Mouse (Mus musculus) E14TG2a.4 (cell line): ENCODE measurements around the gene Mcts1.

Experiments used
- H3K27me3 ChIP-seq: 2 replicates; pipeline ENCODE4 v1.6.1; 2014; ENCODE audit warnings: low read length, control low read depth; ENCODE audit not compliant: insufficient read depth
- H3K36me3 ChIP-seq: 2 replicates; pipeline ENCODE4 v1.6.1; 2014; ENCODE audit warnings: low read length, control low read depth; ENCODE audit not compliant: insufficient read depth
- H3K4me1 ChIP-seq: replicated peaks from 2 replicates; pipeline ENCODE4 v1.6.1; 2014; ENCODE audit warnings: low read depth, low read length, control low read depth
- H3K4me3 ChIP-seq: replicated peaks from 2 replicates; pipeline ENCODE4 v1.5.1; 2014; ENCODE audit warnings: mild to moderate bottlenecking, low read length
- H3K9me3 ChIP-seq: 2 replicates; pipeline ENCODE4 v1.6.1; 2014; ENCODE audit warnings: low read length, control low read depth
- CTCF ChIP-seq: conservative IDR thresholded peaks from 2 replicates; pipeline ENCODE4 v1.5.1; 2014; ENCODE audit warnings: low read length
- NANOG ChIP-seq: IDR thresholded peaks from 2 replicates; pipeline ENCODE4 v1.6.1; 2014; ENCODE audit warnings: borderline replicate concordance, low read length, mixed read lengths
- POU5F1 ChIP-seq: IDR thresholded peaks from 2 replicates; pipeline ENCODE4 v1.6.1; 2014; ENCODE audit warnings: low read length, borderline replicate concordance

The Mcts1 gene

GRCm38 (mm10) chrX:38650404-38651039 lies 50.1 kb downstream of the Mcts1 start:
- Histone ChIP-seq H3K4me1 (peaks cover 19% of the 10 kb centered on the region), H3K27me3 (no peaks in the 10 kb centered on the region), H3K4me3 (0 out of 2 replicates have a peak overlapping the region, but pooled peaks have one; percentile 23), H3K36me3 (no peaks in the 10 kb centered on the region), H3K9me3 (no peaks in the 10 kb centered on the region)
- TF ChIP-seq POU5F1: no peak
- no peak for TF ChIP-seq CTCF
- no peak for TF ChIP-seq NANOG

- H3K4me1 ChIP-seq: peaks cover 19% of the 10 kb centered on the region
- H3K36me3 ChIP-seq: no peaks in the 10 kb centered on the region
- no peak overlapping the region for H3K4me3 ChIP-seq
- no peaks in the 10 kb centered on the region for H3K27me3 ChIP-seq
- no peak for TF ChIP-seq NANOG
- TF ChIP-seq CTCF: no peak
- no peak for TF ChIP-seq POU5F1
- H3K9me3 ChIP-seq: no peaks in the 10 kb centered on the region
Measured at GRCm38 (mm10) chrX:38651167-38651566, 50.8 kb downstream of the Mcts1 start.

- no peaks in the 10 kb centered on the region for H3K27me3 ChIP-seq
- peaks cover 19% of the 10 kb centered on the region for H3K4me1 ChIP-seq
- H3K4me3 ChIP-seq: no peak overlapping the region
- H3K36me3 ChIP-seq: no peaks in the 10 kb centered on the region
- H3K9me3 ChIP-seq: no peaks in the 10 kb centered on the region
- TF ChIP-seq POU5F1 (no peak), CTCF (peak; percentile 62), NANOG (no peak)
Measured at GRCm38 (mm10) chrX:38653181-38653580, 52.8 kb downstream of the Mcts1 start.

GRCm38 (mm10) chrX:38654681-38655080 lies 54.3 kb downstream of the Mcts1 start:
- no peaks in the 10 kb centered on the region for H3K9me3 ChIP-seq
- no peaks in the 10 kb centered on the region for H3K36me3 ChIP-seq
- H3K4me3 ChIP-seq: no peak overlapping the region
- H3K4me1 ChIP-seq: peaks cover 19% of the 10 kb centered on the region
- H3K27me3 ChIP-seq: no peaks in the 10 kb centered on the region
- peak; percentile 66 for TF ChIP-seq CTCF
- no peak for TF ChIP-seq POU5F1

- TF ChIP-seq NANOG: no peak
- TF ChIP-seq POU5F1: no peak
- TF ChIP-seq CTCF: no peak
- Histone ChIP-seq H3K4me3 (no peak overlapping the region), H3K36me3 (no peaks in the 10 kb centered on the region), H3K4me1 (peaks cover 14% of the 10 kb centered on the region), H3K9me3 (no peaks in the 10 kb centered on the region), H3K27me3 (no peaks in the 10 kb centered on the region)
Measured at GRCm38 (mm10) chrX:38656206-38656883, 56.0 kb downstream of the Mcts1 start.
